Mouse (Mus musculus) MEL (cell line): ENCODE data around the gene Fchsd2. TPM values are rescaled to one million over a fixed set of nuclear protein-coding genes. Genes with fewer than 3 reads are reported as not detected.

Experiments
- DNase-seq: peaks from one replicate; pipeline ENCODE4 v3.0.0; 2011; ENCODE audit warnings: low read depth, low spot score
- H3K27ac ChIP-seq: 2 replicates; pipeline ENCODE4 v1.5.1; 2012; ENCODE audit warnings: low read depth, mild to moderate bottlenecking, control low read depth, low read length, moderate library complexity; ENCODE audit not compliant: control insufficient read depth
- H3K27me3 ChIP-seq, 2 experiments: fragments of 150-350 bp in 1 of 2; sonication (generic) in 1 of 2; 2 replicates each; pipeline ENCODE4 v1.6.1; 2012; ENCODE audit warnings: low read length in 2 of 2, mild to moderate bottlenecking in 2 of 2, improper control_type of control experiment in 1 of 2, moderate library complexity in 1 of 2; ENCODE audit not compliant: insufficient read depth in 2 of 2, control insufficient read depth in 1 of 2
- H3K36me3 ChIP-seq, 2 experiments: 2 replicates each; pipeline ENCODE4 v1.6.1; 2012 to 2014; ENCODE audit warnings: low read length in 2 of 2, improper control_type of control experiment in 1 of 2, inconsistent platforms in 1 of 2, mild to moderate bottlenecking in 1 of 2; ENCODE audit not compliant: insufficient read depth in 2 of 2, control insufficient read depth in 1 of 2
- H3K4me1 ChIP-seq, 2 experiments: fragments of 150-350 bp in 1 of 2; sonication (generic) in 1 of 2; 2 replicates each; pipeline ENCODE4 v1.6.1; 2012; ENCODE audit warnings: low read length in 2 of 2, improper control_type of control experiment in 1 of 2, mild to moderate bottlenecking in 1 of 2; ENCODE audit not compliant: insufficient read depth in 2 of 2, control insufficient read depth in 1 of 2
- H3K4me3 ChIP-seq, 2 experiments: fragments of 150-350 bp in 1 of 2; sonication (generic) in 1 of 2; 2 replicates each; pipeline ENCODE4 v1.5.1; 2012; ENCODE audit warnings: low read depth in 2 of 2, low read length in 2 of 2, mild to moderate bottlenecking in 2 of 2, moderate library complexity in 2 of 2, control low read depth in 1 of 2, improper control_type of control experiment in 1 of 2; ENCODE audit not compliant: control insufficient read depth in 1 of 2, insufficient read depth in 1 of 2
- H3K79me2 ChIP-seq: 2 replicates; pipeline ENCODE4 v1.6.1; 2012; ENCODE audit warnings: mild to moderate bottlenecking, low read length, moderate library complexity; ENCODE audit not compliant: control insufficient read depth, poor library complexity, insufficient read depth
- H3K9ac ChIP-seq: 2 replicates; pipeline ENCODE4 v1.6.1; 2012; ENCODE audit warnings: low read depth, mild to moderate bottlenecking, control low read depth, low read length, moderate library complexity; ENCODE audit not compliant: control insufficient read depth, poor library complexity, severe bottlenecking
- H3K9me3 ChIP-seq: fragments of 150-350 bp; sonication (generic); replicated peaks from 2 replicates; pipeline ENCODE4 v1.6.1; 2012; ENCODE audit warnings: mild to moderate bottlenecking, low read length, improper control_type of control experiment, moderate library complexity; ENCODE audit not compliant: insufficient read depth
- CTCF ChIP-seq, 3 experiments: IDR thresholded peaks in 2 of 3; conservative IDR thresholded peaks in 1 of 3; 2 replicates each; pipeline ENCODE4 v1.5.1; 2011 to 2012; ENCODE audit warnings: low read length in 3 of 3, low read depth in 2 of 3, mild to moderate bottlenecking in 2 of 3, improper control_type of control experiment in 1 of 3, inconsistent platforms in 1 of 3, mixed read lengths in 1 of 3, moderate library complexity in 1 of 3; ENCODE audit not compliant: control insufficient read depth in 1 of 3, insufficient read depth in 1 of 3, poor library complexity in 1 of 3, severe bottlenecking in 1 of 3
- ELF1 ChIP-seq: IDR thresholded peaks from 2 replicates; pipeline ENCODE4 v1.6.1; 2014; ENCODE audit warnings: low read depth, mild to moderate bottlenecking, inconsistent platforms, low read length, improper control_type of control experiment, moderate library complexity
- EP300 ChIP-seq, 2 experiments: IDR thresholded peaks; 2 replicates each; pipeline ENCODE4 v1.6.1; 2011; ENCODE audit warnings: improper control_type of control experiment in 2 of 2, low read length in 2 of 2, low read depth in 1 of 2, mild to moderate bottlenecking in 1 of 2
- ETS1 ChIP-seq: IDR thresholded peaks from 2 replicates; pipeline ENCODE4 v1.6.1; 2012; ENCODE audit warnings: low read depth, mild to moderate bottlenecking, inconsistent platforms, low read length, improper control_type of control experiment, moderate library complexity
- GABPA ChIP-seq: IDR thresholded peaks from 2 replicates; pipeline ENCODE4 v1.6.1; 2012; ENCODE audit warnings: low read depth, mild to moderate bottlenecking, inconsistent platforms, low read length, improper control_type of control experiment, moderate library complexity
- GATA1 ChIP-seq: IDR thresholded peaks from 2 replicates; pipeline ENCODE4 v1.6.1; 2011; ENCODE audit warnings: low read depth, low read length, improper control_type of control experiment
- HCFC1 ChIP-seq: IDR thresholded peaks from 2 replicates; pipeline ENCODE4 v1.6.1; 2012; ENCODE audit warnings: low read depth, mild to moderate bottlenecking, inconsistent platforms, low read length, improper control_type of control experiment, moderate library complexity
- JUND ChIP-seq: IDR thresholded peaks from 2 replicates; pipeline ENCODE4 v1.6.1; 2011; ENCODE audit warnings: low read depth, mild to moderate bottlenecking, improper control_type of control experiment, low read length
- KAT2A ChIP-seq: conservative IDR thresholded peaks from 2 replicates; pipeline ENCODE4 v1.6.1; 2012; ENCODE audit warnings: low read depth, low read length, improper control_type of control experiment, inconsistent platforms
- MAFK ChIP-seq: IDR thresholded peaks from 2 replicates; pipeline ENCODE4 v1.6.1; 2011; ENCODE audit warnings: low read depth, mild to moderate bottlenecking, low read length, improper control_type of control experiment, borderline replicate concordance
- MAX ChIP-seq: IDR thresholded peaks from 2 replicates; pipeline ENCODE4 v1.6.1; 2011; ENCODE audit warnings: low read length, improper control_type of control experiment
- MEF2A ChIP-seq: IDR thresholded peaks from 2 replicates; pipeline ENCODE4 v1.6.1; 2014; ENCODE audit warnings: low read depth, mild to moderate bottlenecking, inconsistent platforms, low read length, improper control_type of control experiment; ENCODE audit not compliant: poor library complexity, insufficient replicate concordance, severe bottlenecking; ENCODE audit errors: extremely low read depth
- MXI1 ChIP-seq: IDR thresholded peaks from 2 replicates; pipeline ENCODE4 v1.6.1; 2011; ENCODE audit warnings: mild to moderate bottlenecking, low read depth, low read length, improper control_type of control experiment
- MYC ChIP-seq: IDR thresholded peaks from 2 replicates; pipeline ENCODE4 v1.6.1; 2011; ENCODE audit warnings: low read depth, mild to moderate bottlenecking, low read length, improper control_type of control experiment, moderate library complexity
- NELFE ChIP-seq: IDR thresholded peaks from 2 replicates; pipeline ENCODE4 v1.6.1; 2011; ENCODE audit warnings: low read depth, low read length, improper control_type of control experiment
- POLR2A ChIP-seq, 2 experiments: IDR thresholded peaks; 2 replicates each; pipeline ENCODE4 v1.6.1; 2011 to 2012; ENCODE audit warnings: low read length in 2 of 2, mild to moderate bottlenecking in 2 of 2, control low read depth in 1 of 2, improper control_type of control experiment in 1 of 2, low read depth in 1 of 2, moderate library complexity in 1 of 2; ENCODE audit not compliant: control insufficient read depth in 1 of 2, insufficient read depth in 1 of 2, poor library complexity in 1 of 2
- RAD21 ChIP-seq: IDR thresholded peaks from 2 replicates; pipeline ENCODE4 v1.6.1; 2011; ENCODE audit warnings: mild to moderate bottlenecking, low read depth, low read length, improper control_type of control experiment
- SIN3A ChIP-seq: IDR thresholded peaks from 2 replicates; pipeline ENCODE4 v1.6.1; 2012; ENCODE audit warnings: low read length, improper control_type of control experiment, inconsistent platforms
- TCF12 ChIP-seq: IDR thresholded peaks from 2 replicates; pipeline ENCODE4 v1.6.1; 2014; ENCODE audit warnings: low read depth, mild to moderate bottlenecking, inconsistent platforms, low read length, improper control_type of control experiment, moderate library complexity
- USF2 ChIP-seq, 2 experiments: IDR thresholded peaks; 2 replicates each; pipeline ENCODE4 v1.6.1; 2011 to 2012; ENCODE audit warnings: improper control_type of control experiment in 2 of 2, low read length in 2 of 2, borderline replicate concordance in 1 of 2, inconsistent platforms in 1 of 2, low read depth in 1 of 2, mild to moderate bottlenecking in 1 of 2; ENCODE audit not compliant: insufficient read depth in 1 of 2
- ZMIZ1 ChIP-seq: IDR thresholded peaks from 2 replicates; pipeline ENCODE4 v1.6.1; 2012; ENCODE audit warnings: low read depth, mild to moderate bottlenecking, inconsistent platforms, low read length, improper control_type of control experiment, moderate library complexity
- polyA plus RNA-seq, 2 experiments: library from polyadenylated mRNA; stranded (reverse) in 1 of 2; unstranded in 1 of 2; fragments of >175 nt in 1 of 2; fragments of >200 nt in 1 of 2; gene quantifications; 2 replicates each; pipeline versions ENCODE4 v1.2.1 to v1.2.4; 2012; ENCODE audit warnings: low replicate concordance in 2 of 2, low read depth in 1 of 2; ENCODE audit not compliant: insufficient read length in 2 of 2, insufficient read depth in 1 of 2, missing spikeins in 1 of 2
- total RNA-seq: library from RNA; depleted of rRNA; stranded (reverse); fragments of 300-350 nt; gene quantifications from 2 replicates; pipeline ENCODE4 v1.2.3, GENCODE M21; 2012

Fchsd2 gene
- total and polyA plus RNA-seq, 3 experiments: 3.9 to 6.3 TPM; not detected in 1

DNA sequence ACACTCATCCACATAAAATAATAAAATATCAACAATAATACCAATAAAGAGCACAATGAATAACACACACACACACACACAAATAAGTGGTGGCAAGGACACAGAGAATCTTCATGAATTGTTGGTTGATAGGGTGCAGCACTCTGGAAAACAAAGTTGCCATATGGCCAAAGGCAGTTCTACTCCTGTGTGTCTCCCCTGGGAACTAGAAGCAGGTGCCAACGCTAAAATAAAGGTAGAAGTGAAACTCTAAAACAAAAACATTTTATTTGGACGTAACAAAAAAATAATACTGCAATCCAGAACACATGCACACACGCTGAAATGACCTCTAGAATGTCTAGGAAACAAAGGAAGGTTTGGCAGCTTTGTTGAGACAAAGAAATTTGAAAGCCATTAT, 140.1 kb downstream of the Fchsd2 start:
- DNase-seq: no peak
- no peak overlapping the region for H3K9ac ChIP-seq
- H3K9me3 ChIP-seq: no peaks in the 10 kb centered on the region
- H3K4me1 ChIP-seq: no peaks in the 10 kb centered on the region
- H3K4me3 ChIP-seq: no peak overlapping the region
- no peak overlapping the region for H3K27ac ChIP-seq
- no peaks in the 10 kb centered on the region for H3K27me3 ChIP-seq
- no peaks in the 10 kb centered on the region for H3K79me2 ChIP-seq
- TF ChIP-seq RAD21 (no peak), CTCF (IDR thresholded peaks at IDR 0.05 in 2 of 3, conservative IDR thresholded peaks at IDR 0.05 in 1 of 3; ENCODE audit: control insufficient read depth in 1 of 3, insufficient read depth in 1 of 3, low read depth in 2 of 3, low read length in 3 of 3, poor library complexity in 1 of 3, severe bottlenecking in 1 of 3) (no peak), MAFK (no peak), HCFC1 (no peak), TCF12 (no peak), MYC (no peak), NELFE (no peak), MXI1 (no peak), JUND (no peak), ELF1 (no peak), ETS1 (no peak), MEF2A (no peak), GATA1 (no peak), MAX (no peak), USF2 (IDR thresholded peaks at IDR 0.05; ENCODE audit: borderline replicate concordance in 1 of 2, insufficient read depth in 1 of 2, low read depth in 1 of 2, low read length in 2 of 2) (no peak), SIN3A (no peak), POLR2A (IDR thresholded peaks at IDR 0.05; ENCODE audit: control insufficient read depth in 1 of 2, insufficient read depth in 1 of 2, low read depth in 1 of 2, low read length in 2 of 2, poor library complexity in 1 of 2) (no peak), KAT2A (no peak), GABPA (no peak)
- no peaks in the 10 kb centered on the region for H3K36me3 ChIP-seq

DNA sequence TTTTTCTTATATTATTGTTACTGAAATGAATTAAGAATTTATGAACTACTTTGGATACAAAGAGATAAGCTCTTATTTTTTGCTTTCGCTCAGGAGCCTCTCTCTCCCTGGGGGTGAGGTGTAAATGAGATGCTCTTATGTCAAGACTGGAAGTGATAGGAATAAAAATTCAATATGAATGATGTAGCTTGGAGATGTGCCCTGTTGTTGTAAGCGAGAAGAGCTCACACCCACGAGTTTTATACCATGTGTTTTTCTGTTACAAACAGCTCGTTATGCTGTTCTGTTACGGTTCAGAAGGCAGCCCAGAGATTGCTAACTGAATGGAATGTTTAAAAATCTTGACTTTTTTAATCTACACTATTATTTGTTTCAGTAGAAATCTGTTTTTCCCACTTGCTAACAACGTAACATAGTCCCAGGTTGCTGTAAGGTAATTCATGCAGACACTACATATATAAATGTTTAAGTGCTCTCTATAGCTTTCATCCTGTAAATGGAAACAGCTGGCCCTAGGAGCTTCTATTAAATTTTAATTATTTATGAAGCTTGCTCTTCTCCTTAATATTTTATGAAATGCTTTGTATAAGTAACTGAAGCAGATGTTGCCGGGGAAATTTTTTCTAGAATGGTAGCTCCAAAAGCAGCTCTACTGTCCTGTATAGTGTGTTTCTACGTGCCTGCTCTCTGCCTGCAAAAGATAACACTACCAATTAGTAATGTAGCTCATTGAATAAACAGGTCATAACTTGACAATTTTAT, 144.2 kb downstream of the Fchsd2 start:
- Histone ChIP-seq H3K27ac (no peak overlapping the region), H3K36me3 (no peaks in the 10 kb centered on the region), H3K27me3 (no peaks in the 10 kb centered on the region), H3K79me2 (no peaks in the 10 kb centered on the region), H3K9ac (no peak overlapping the region), H3K4me3 (no peak overlapping the region), H3K9me3 (no peaks in the 10 kb centered on the region), H3K4me1 (no peaks in the 10 kb centered on the region)
- no peak for DNase-seq
- TF ChIP-seq MEF2A (no peak), NELFE (no peak), EP300 (IDR thresholded peaks at IDR 0.05; ENCODE audit: low read depth in 1 of 2, low read length in 2 of 2) (no peak), ZMIZ1 (no peak), MXI1 (no peak), SIN3A (no peak), RAD21 (no peak), CTCF (IDR thresholded peaks at IDR 0.05 in 2 of 3, conservative IDR thresholded peaks at IDR 0.05 in 1 of 3; ENCODE audit: control insufficient read depth in 1 of 3, insufficient read depth in 1 of 3, low read depth in 2 of 3, low read length in 3 of 3, poor library complexity in 1 of 3, severe bottlenecking in 1 of 3) (no peak)
